Mouse (Mus musculus) left cerebral cortex, postnatal 25 days (tissue): Measurements from ENCODE around the gene Fuk. TPM values are rescaled to one million over a fixed set of nuclear protein-coding genes. Genes with fewer than 3 reads are reported as not detected.

Experiments used
- DNase-seq, 2 experiments: peaks; one replicate each; pipeline ENCODE4 v3.0.0; 2022; ENCODE audit warnings: low spot score in 2 of 2, mixed read lengths in 1 of 2
- intact Hi-C: fragments of 180-260 bp; cut with DNase I; formaldehyde crosslinking; loops from one replicate; pipeline ENCODE4 v1.15.1; 2025
- total RNA-seq, 2 experiments: library from RNA; stranded (reverse); gene quantifications; 2 replicates each; pipeline ENCODE4 v1.2.3; 2021

Gene Fuk
- total RNA-seq, 2 experiments from 2014 or later: 15.9 to 19.0 TPM

DNA sequence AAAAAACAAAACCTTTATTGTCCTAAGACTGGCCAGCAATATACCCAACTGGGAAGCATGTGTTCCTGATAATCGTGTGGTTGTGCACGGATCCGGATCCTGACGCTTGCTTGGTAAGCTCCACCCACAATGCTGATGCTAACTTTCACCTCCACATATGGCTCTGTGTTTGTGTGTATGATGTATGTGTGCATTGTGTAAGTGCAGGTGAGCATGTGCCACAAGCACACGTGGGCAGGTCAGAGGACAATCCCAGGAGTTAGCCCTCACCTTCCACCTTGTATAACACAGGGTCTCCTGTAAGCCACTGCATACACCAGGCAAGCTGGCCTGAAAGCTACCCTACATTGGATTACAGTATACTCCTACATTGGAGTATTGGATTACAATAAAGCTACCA is 59.1 kb downstream of the Fuk start:
- DNase-seq: no peak
- intact Hi-C loops: loop anchor here (10.0 kb wide), 1 partner anchor 198 kb away; no protein-coding TSS in a partner anchor

DNA sequence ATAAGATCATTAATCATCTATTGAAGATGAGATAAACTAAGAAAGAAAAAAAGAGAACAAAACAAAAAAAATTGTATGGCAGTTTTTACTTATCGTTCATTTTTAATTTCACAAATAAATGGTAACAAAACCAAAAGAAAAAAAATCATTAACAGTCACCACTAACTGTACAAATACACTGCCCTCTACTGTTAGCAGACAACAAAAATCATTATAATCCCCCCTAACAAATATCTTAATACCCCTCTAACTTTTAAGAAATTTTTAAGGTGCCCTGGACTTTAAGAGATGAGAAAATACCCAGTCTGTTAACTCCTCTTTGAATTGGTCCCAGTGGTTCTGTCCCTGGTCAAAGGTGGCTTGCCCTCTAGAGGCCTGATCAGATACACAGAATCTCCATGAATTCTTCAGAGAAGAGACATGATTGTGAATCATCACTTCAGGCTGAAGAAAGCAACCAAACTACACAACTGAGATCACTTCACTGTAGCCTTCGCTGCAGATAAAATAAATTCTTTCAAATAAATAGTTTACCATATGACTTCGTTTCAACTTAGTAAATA is 60.2 kb downstream of the Fuk start:
- intact Hi-C loops: loop anchor here (10.0 kb wide), 1 partner anchor 197 kb away; no protein-coding TSS in a partner anchor
- DNase-seq: no peak

Other genes with a start within 250 kb of the Fuk start
- 100 to 1,000 TPM; 195 to 204 TPM for gene Mtss1l, start 181.0 kb downstream of the Fuk start, total RNA-seq
- gene Il34, start 96.6 kb downstream of the Fuk start, total RNA-seq: 100 to 1,000 TPM; 110 to 121 TPM
- 10 to 100 TPM; 55.8 to 56.3 TPM for gene Cog4, start 55.9 kb downstream of the Fuk start, total RNA-seq
- gene Sf3b3, start 55.7 kb downstream of the Fuk start, total RNA-seq: 10 to 100 TPM; 61.5 to 61.7 TPM
- gene St3gal2, start 17.4 kb upstream of the Fuk start, total RNA-seq: 10 to 100 TPM; 86.2 to 88.7 TPM
- 10 to 100 TPM; 30.9 to 31.1 TPM for gene Ddx19a, start 95.3 kb upstream of the Fuk start, total RNA-seq
- gene Ddx19b, start 129.3 kb upstream of the Fuk start, total RNA-seq: 10 to 100 TPM; 24.4 to 27.4 TPM
- 10 to 100 TPM; 94.3 to 95.5 TPM for gene Aars, start 130.7 kb upstream of the Fuk start, total RNA-seq
- not detected for gene Exosc6, start 153.9 kb upstream of the Fuk start, total RNA-seq
- gene Clec18a, start 189.9 kb upstream of the Fuk start, total RNA-seq: 1 to 10 TPM; 2.7 TPM
- gene Pdpr, start 192.1 kb upstream of the Fuk start, total RNA-seq: 10 to 100 TPM; 26.9 to 27.5 TPM